Mouse (Mus musculus): ENCODE results near the gene Baiap2. TPM values are rescaled to one million over a fixed set of nuclear protein-coding genes. Genes with fewer than 3 reads are reported as not detected.

Gene Baiap2
- 36.8 and 42.0 TPM in 2 replicates for polyA plus RNA-seq (2015; fragmentation: Nextera tagmentation; extraction: Ambion mirVana)

DNA sequence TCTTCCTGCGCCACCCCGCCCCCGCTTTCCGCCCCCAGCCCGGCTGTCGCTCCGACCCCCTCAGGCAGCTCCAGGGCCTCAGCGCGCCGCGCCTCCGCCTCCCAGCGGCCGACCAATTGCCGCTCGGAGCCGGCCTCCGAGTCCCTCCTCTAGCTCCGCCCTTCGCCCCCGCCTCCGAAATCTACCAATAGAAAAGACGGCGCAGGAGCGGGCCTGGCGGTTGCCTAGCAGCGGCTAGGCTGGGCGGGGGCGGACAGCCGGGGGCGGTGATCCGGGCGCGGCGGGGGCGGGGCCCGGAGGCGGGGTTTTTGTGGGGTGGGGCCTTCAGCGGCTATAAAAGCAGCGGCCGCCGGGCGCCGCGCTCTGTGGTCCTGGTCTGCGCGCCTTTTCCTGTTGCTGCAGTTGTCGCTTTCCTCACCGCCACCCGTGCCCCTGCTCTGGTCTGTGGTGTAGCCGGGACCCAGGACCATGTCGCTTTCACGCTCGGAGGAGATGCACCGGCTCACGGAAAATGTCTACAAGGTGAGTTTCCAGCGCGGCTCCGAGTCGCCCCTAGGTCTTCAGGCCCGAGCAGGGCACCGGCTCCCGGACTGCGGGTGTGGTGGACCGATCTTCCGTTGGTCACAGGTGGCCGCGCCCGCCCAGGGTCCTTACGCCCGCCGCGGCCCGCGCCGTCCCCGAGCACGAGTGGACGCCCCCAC, at the start of gene Baiap2:
TSS of gene Baiap2 (plus strand) at position 37 of the 701 bp plus-strand sequence.
- WGBS = under 1% methylated on average over 71 of the region's 79 CpGs
- Histone ChIP-seq H3K4me2 (replicated peaks) (peak within 1 kb of the TSS; percentile 96), H3K36me3 (no peaks in the 10 kb centered on the region), H3K4me1 (peaks cover 78% of the 10 kb centered on the region), H3K27ac (replicated peaks) (peak within 1 kb of the TSS; percentile 89), H3K9ac (peak within 1 kb of the TSS; percentile 78), H3K27me3 (no peaks in the 10 kb centered on the region), H3K9me3 (replicated peaks) (no peaks in the 10 kb centered on the region), H3K4me3 (replicated peaks) (peak within 1 kb of the TSS; percentile 76)
- peak; percentile 95 for ATAC-seq (ENCODE audit: insufficient number of reproducible peaks, low FRiP score, low TSS enrichment, low read depth)

DNA sequence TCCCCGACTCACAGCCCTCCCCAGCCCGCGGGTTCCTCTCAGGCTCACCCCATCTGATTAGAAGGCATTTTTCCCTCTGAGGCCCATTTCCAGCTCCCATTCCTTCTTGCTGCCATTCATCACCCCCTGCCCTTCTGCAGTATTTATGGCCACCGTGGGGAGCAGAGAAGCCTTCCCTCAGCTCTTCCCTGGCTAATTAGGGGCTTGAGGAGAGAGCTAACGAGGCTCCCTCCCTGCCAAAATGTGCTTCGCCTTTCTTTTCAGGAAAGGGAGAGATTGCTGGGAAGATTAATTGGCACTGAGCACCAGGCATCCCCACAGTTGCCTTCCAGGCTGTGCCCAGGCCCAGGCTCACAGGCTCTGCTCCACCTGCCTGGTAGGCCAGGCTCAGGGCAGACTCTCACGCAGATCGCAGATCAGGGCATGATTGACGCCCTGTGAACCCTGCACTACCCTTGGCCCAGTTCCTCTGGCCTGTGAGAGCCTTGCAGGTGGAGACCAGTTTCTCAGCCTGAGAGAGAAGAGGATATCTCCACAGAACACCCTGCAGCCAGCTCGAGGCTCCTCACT, 48.8 kb upstream of the Baiap2 start:
- 77% methylated on average over 10 of the region's 10 CpGs for WGBS
- Histone ChIP-seq H3K36me3 (peaks cover 76% of the 10 kb centered on the region), H3K4me2 (replicated peaks) (no peak overlapping the region), H3K27me3 (no peaks in the 10 kb centered on the region), H3K27ac (replicated peaks) (no peak overlapping the region), H3K9me3 (replicated peaks) (no peaks in the 10 kb centered on the region), H3K9ac (no peak overlapping the region), H3K4me1 (no peaks in the 10 kb centered on the region), H3K4me3 (replicated peaks) (no peak overlapping the region)
- ATAC-seq (ENCODE audit: insufficient number of reproducible peaks, low FRiP score, low TSS enrichment, low read depth) = no peak

DNA sequence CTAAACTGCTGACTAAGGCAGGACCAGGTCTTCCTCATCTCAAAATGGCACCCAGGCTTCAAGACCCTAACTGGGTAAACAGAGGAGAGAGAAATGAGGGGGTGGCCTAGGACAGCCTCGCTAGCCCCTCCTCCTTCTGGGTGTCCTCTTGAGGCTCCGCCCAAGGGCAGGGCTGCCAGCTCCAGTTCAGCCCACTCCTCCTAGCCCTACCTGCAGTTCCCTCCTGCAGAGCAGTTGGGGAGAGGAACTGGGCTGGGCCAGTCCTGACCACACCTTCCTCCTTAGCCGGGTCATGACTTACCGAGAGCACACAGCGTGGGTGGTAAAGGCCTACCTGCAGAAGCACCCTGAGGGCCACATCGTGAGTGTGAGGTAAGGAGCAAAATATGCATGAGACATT, 47.9 kb upstream of the Baiap2 start:
- H3K9ac ChIP-seq = no peak overlapping the region
- no peak for ATAC-seq (ENCODE audit: insufficient number of reproducible peaks, low FRiP score, low TSS enrichment, low read depth)
- no peak overlapping the region; the same call in 1 of the 2 replicates for H3K27ac ChIP-seq (replicated peaks)
- 55% methylated on average over 6 of the region's 6 CpGs for WGBS
- no peaks in the 10 kb centered on the region for H3K4me1 ChIP-seq
- H3K27me3 ChIP-seq = no peaks in the 10 kb centered on the region
- no peak overlapping the region for H3K4me3 ChIP-seq (replicated peaks)
- H3K4me2 ChIP-seq (replicated peaks) = no peak overlapping the region
- peaks cover 74% of the 10 kb centered on the region for H3K36me3 ChIP-seq
- no peaks in the 10 kb centered on the region for H3K9me3 ChIP-seq (replicated peaks)

GRCm38 (mm10) chr11:119897041-119897440, 45.5 kb upstream of the Baiap2 start:
- Histone ChIP-seq H3K27ac (replicated peaks) (no peak overlapping the region), H3K27me3 (no peaks in the 10 kb centered on the region), H3K36me3 (peaks cover 59% of the 10 kb centered on the region), H3K4me3 (replicated peaks) (no peak overlapping the region), H3K4me1 (no peaks in the 10 kb centered on the region), H3K9ac (no peak overlapping the region), H3K4me2 (replicated peaks) (no peak overlapping the region), H3K9me3 (replicated peaks) (no peaks in the 10 kb centered on the region)
- no peak for ATAC-seq (ENCODE audit: insufficient number of reproducible peaks, low FRiP score, low TSS enrichment, low read depth)
- WGBS = 88% methylated on average over 9 of the region's 9 CpGs

DNA sequence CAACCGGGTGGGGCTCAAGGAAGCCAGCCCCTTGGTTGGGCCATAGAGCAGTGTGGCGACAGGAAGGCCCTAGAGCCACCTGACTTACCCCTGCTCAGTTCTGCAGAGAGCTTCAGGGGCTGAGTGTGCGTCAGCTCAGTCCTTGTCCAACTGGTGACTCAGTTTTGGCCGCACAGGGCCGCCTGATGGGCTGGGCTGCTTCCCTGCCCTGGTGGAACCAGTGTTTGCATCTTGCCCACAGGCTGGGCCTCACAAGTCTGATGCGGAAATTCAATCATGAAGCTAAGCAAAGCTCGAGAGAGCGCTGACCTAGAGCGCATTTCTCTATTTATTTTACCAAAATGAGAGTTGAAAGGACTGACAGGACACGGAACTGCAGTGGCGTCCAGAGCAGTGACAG, 43.6 kb upstream of the Baiap2 start:
- no peaks in the 10 kb centered on the region for H3K4me1 ChIP-seq
- H3K27me3 ChIP-seq = no peaks in the 10 kb centered on the region
- H3K9me3 ChIP-seq (replicated peaks) = no peaks in the 10 kb centered on the region
- H3K27ac ChIP-seq (replicated peaks) = no peak overlapping the region
- ATAC-seq (ENCODE audit: insufficient number of reproducible peaks, low FRiP score, low TSS enrichment, low read depth) = no peak
- H3K4me3 ChIP-seq (replicated peaks) = no peak overlapping the region
- H3K4me2 ChIP-seq (replicated peaks) = no peak overlapping the region
- 86% methylated on average over 11 of the region's 11 CpGs for WGBS
- peaks cover 42% of the 10 kb centered on the region for H3K36me3 ChIP-seq
- H3K9ac ChIP-seq = no peak overlapping the region

- Histone ChIP-seq H3K27ac (replicated peaks) (no peak overlapping the region), H3K4me3 (replicated peaks) (no peak overlapping the region), H3K9ac (no peak overlapping the region), H3K27me3 (no peaks in the 10 kb centered on the region), H3K9me3 (replicated peaks) (no peaks in the 10 kb centered on the region), H3K4me2 (replicated peaks) (no peak overlapping the region), H3K4me1 (no peaks in the 10 kb centered on the region), H3K36me3 (peaks cover 26% of the 10 kb centered on the region)
- WGBS = 73% methylated on average over 4 of the region's 4 CpGs
- no peak for ATAC-seq (ENCODE audit: insufficient number of reproducible peaks, low FRiP score, low TSS enrichment, low read depth)
Observed at GRCm38 (mm10) chr11:119901174-119901573, 41.4 kb upstream of the Baiap2 start.

DNA sequence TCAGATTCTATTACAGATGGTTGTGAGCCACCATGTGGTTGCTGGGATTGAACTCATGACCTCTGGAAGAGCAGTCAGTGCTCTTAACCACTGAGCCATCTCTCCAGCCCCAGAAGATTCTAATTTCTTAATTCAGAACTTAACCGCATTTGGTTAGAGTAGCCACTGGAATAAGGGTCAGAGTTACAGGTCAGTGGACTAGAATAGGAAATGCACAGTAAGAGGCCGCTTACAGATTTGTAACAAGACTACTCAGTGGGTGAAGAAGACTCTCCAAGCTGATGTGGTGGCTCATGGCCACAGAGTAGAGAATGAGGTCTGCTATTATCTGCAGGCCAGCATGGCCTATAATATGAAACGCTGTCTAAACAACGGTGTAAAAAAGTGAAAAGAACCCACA, 39.7 kb upstream of the Baiap2 start:
- Histone ChIP-seq H3K9me3 (replicated peaks) (no peaks in the 10 kb centered on the region), H3K9ac (no peak overlapping the region), H3K27me3 (peaks cover 9% of the 10 kb centered on the region; the same call in 1 of the 2 replicates), H3K4me2 (replicated peaks) (no peak overlapping the region), H3K36me3 (peaks cover 12% of the 10 kb centered on the region), H3K27ac (replicated peaks) (no peak overlapping the region), H3K4me3 (replicated peaks) (no peak overlapping the region), H3K4me1 (no peaks in the 10 kb centered on the region)
- WGBS = 84% methylated on average over 4 of the region's 4 CpGs
- no peak for ATAC-seq (ENCODE audit: insufficient number of reproducible peaks, low FRiP score, low TSS enrichment, low read depth)

- Histone ChIP-seq H3K4me3 (replicated peaks) (no peak overlapping the region), H3K27me3 (peaks cover 17% of the 10 kb centered on the region; the same call in 1 of the 2 replicates), H3K4me2 (replicated peaks) (no peak overlapping the region), H3K9me3 (replicated peaks) (no peaks in the 10 kb centered on the region), H3K9ac (no peak overlapping the region), H3K27ac (replicated peaks) (no peak overlapping the region), H3K36me3 (no peaks in the 10 kb centered on the region), H3K4me1 (peaks cover 3% of the 10 kb centered on the region; the same call in 1 of the 2 replicates)
- ATAC-seq (ENCODE audit: insufficient number of reproducible peaks, low FRiP score, low TSS enrichment, low read depth) = no peak
- 29% methylated on average over 5 of the region's 5 CpGs for WGBS
Observed at GRCm38 (mm10) chr11:119904621-119905286, 37.8 kb upstream of the Baiap2 start.

GRCm38 (mm10) chr11:119905794-119906193, 36.8 kb upstream of the Baiap2 start:
- WGBS = 83% methylated on average over 5 of the region's 5 CpGs
- Histone ChIP-seq H3K27me3 (peaks cover 17% of the 10 kb centered on the region; the same call in 1 of the 2 replicates), H3K9ac (no peak overlapping the region), H3K4me3 (replicated peaks) (no peak overlapping the region), H3K4me2 (replicated peaks) (no peak overlapping the region), H3K36me3 (no peaks in the 10 kb centered on the region), H3K9me3 (replicated peaks) (no peaks in the 10 kb centered on the region), H3K27ac (replicated peaks) (no peak overlapping the region), H3K4me1 (peaks cover 5% of the 10 kb centered on the region; the same call in 1 of the 2 replicates)
- no peak for ATAC-seq (ENCODE audit: insufficient number of reproducible peaks, low FRiP score, low TSS enrichment, low read depth)

DNA sequence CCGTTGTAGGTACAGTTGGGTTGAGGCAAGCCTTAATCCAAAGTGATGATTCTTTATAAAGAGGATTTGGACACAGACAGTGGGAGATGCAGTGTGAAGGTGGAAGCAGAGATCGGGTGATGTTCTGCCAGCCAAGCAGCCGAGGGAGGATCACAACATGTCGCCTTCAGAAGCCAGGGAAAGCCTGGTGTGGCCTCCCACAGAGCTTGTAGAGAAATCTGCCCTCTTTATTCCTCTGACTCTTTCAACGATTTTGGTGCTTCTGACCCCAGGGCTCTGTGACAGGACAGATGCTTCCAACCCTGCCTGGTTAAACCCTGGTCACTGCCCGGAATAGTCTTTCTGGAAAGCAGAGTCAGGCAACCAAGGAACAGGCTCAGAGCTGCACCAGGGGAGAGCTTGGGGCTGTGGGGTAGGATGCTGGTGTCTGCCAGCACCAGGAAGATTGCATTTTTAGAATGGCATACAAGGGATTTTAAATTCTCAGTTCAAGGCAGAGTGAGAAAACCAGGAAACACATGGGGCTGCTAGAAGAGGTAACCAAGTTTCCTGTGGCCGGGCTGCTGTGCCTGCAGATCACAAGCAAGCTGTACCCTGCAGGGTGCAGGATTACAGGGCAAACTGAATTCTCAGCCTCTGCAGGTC, 35.4 kb upstream of the Baiap2 start:
- no peak overlapping the region for H3K9ac ChIP-seq
- ATAC-seq (ENCODE audit: insufficient number of reproducible peaks, low FRiP score, low TSS enrichment, low read depth) = no peak
- no peaks in the 10 kb centered on the region for H3K9me3 ChIP-seq (replicated peaks)
- 37% methylated on average over 7 of the region's 7 CpGs for WGBS
- no peak overlapping the region for H3K27ac ChIP-seq (replicated peaks)
- no peak overlapping the region for H3K4me2 ChIP-seq (replicated peaks)
- H3K27me3 ChIP-seq = peaks cover 17% of the 10 kb centered on the region; the same call in 1 of the 2 replicates
- H3K4me1 ChIP-seq = peaks cover 5% of the 10 kb centered on the region; the same call in 1 of the 2 replicates
- H3K4me3 ChIP-seq (replicated peaks) = no peak overlapping the region
- H3K36me3 ChIP-seq = no peaks in the 10 kb centered on the region

GRCm38 (mm10) chr11:119907711-119908110, 34.9 kb upstream of the Baiap2 start:
- Histone ChIP-seq H3K4me2 (replicated peaks) (no peak overlapping the region), H3K27ac (replicated peaks) (no peak overlapping the region), H3K4me3 (replicated peaks) (no peak overlapping the region), H3K27me3 (peaks cover 17% of the 10 kb centered on the region; the same call in 1 of the 2 replicates), H3K9me3 (replicated peaks) (no peaks in the 10 kb centered on the region), H3K36me3 (no peaks in the 10 kb centered on the region), H3K4me1 (peaks cover 8% of the 10 kb centered on the region), H3K9ac (no peak overlapping the region)
- no peak for ATAC-seq (ENCODE audit: insufficient number of reproducible peaks, low FRiP score, low TSS enrichment, low read depth)
- whole genome bisulfite sequencing = 42% methylated on average over 7 of the region's 7 CpGs
